Mouse (Mus musculus) gastrocnemius, adult 2 months (tissue): Measurements from ENCODE around the gene Olfr574. TPM values are rescaled to one million over a fixed set of nuclear protein-coding genes. Genes with fewer than 3 reads are reported as not detected.

ENCODE experiments used
- DNase-seq: peaks from one replicate; pipeline ENCODE4 v3.0.0; 2022
- H3K27ac ChIP-seq: fragments of 200-600 bp; 2 replicates; pipeline ENCODE4 v1.8.1; 2022; ENCODE audit warnings: mild to moderate bottlenecking
- H3K4me3 ChIP-seq: fragments of 200-600 bp; 2 replicates; pipeline ENCODE4 v1.8.1; 2022; ENCODE audit warnings: mild to moderate bottlenecking, moderate library complexity
- CTCF ChIP-seq: fragments of 200-600 bp; IDR thresholded peaks from 2 replicates; pipeline ENCODE4 v1.8.1; 2022; ENCODE audit warnings: antibody characterized with exemption, mild to moderate bottlenecking, moderate library complexity
- intact Hi-C: fragments of 180-260 bp; cut with DNase I; formaldehyde crosslinking; loops from one replicate; pipeline ENCODE4 v1.15.1; 2025
- long read RNA-seq, 2 experiments: library from polyadenylated mRNA; stranded (forward); transcript quantifications; one replicate each; pipeline ENCODE4 v2.0.0; 2021
- total RNA-seq, 2 experiments: library from RNA; stranded (reverse); gene quantifications; 2 replicates each; pipeline ENCODE4 v1.2.3; 2021

Gene Olfr574
- not detected for total RNA-seq
- long read RNA-seq, experiment 1, result 0 reads
- long read RNA-seq, experiment 2, result 0 reads

GRCm38 (mm10) chr7:102948167-102948566 is at the start of gene Olfr574:
Gene Olfr574 (plus strand): TSS chr7:102948467.
- Histone ChIP-seq H3K4me3 (no peak within 1 kb of the TSS), H3K27ac (no peak within 1 kb of the TSS)
- no peak for TF ChIP-seq CTCF
- DNase-seq, result no peak
- intact Hi-C loops, result no loop called here

- no peak overlapping the region for H3K4me3 ChIP-seq
- no peak for DNase-seq
- no peak for TF ChIP-seq CTCF
- H3K27ac ChIP-seq, result no peak overlapping the region
- intact Hi-C loops, result loop anchor here (5.0 kb wide), 2 partner anchors 248 to 403 kb away; no protein-coding TSS in a partner anchor
These were observed 33.0 kb upstream of the Olfr574 start for GRCm38 (mm10) chr7:102915261-102915660.

GRCm38 (mm10) chr7:102916405-102916804 is 31.9 kb upstream of the Olfr574 start:
- intact Hi-C loops, result loop anchor here (5.0 kb wide), 2 partner anchors 249 to 404 kb away; no protein-coding TSS in a partner anchor
- no peak for DNase-seq
- TF ChIP-seq CTCF, result no peak
- no peak overlapping the region for H3K4me3 ChIP-seq
- no peak overlapping the region for H3K27ac ChIP-seq

- intact Hi-C loops, result loop anchor here (5.0 kb wide), 2 partner anchors 250 to 405 kb away; no protein-coding TSS in a partner anchor
- H3K27ac ChIP-seq, result no peak within 1 kb of the TSS
- H3K4me3 ChIP-seq, result no peak within 1 kb of the TSS
- DNase-seq, result no peak
- no peak for TF ChIP-seq CTCF
These were observed 31.0 kb upstream of the Olfr574 start, which contains the start of gene Olfr571 for GRCm38 (mm10) chr7:102917032-102917875. Gene Olfr571 (minus strand): TSS chr7:102917536.

GRCm38 (mm10) chr7:102919632-102920031 is 28.6 kb upstream of the Olfr574 start:
- no peak for DNase-seq
- Histone ChIP-seq H3K27ac (no peak overlapping the region), H3K4me3 (no peak overlapping the region)
- intact Hi-C loops, result loop anchor here (5.0 kb wide), 2 partner anchors 252 to 407 kb away; no protein-coding TSS in a partner anchor
- peak; percentile 47 for TF ChIP-seq CTCF

- H3K27ac ChIP-seq, result no peak within 1 kb of the TSS
- no peak for DNase-seq
- intact Hi-C loops, result no loop called here
- no peak for TF ChIP-seq CTCF
- H3K4me3 ChIP-seq, result no peak within 1 kb of the TSS
These were observed 24.2 kb upstream of the Olfr574 start, which contains the start of gene Olfr572 for GRCm38 (mm10) chr7:102924109-102924508. Gene Olfr572 (plus strand): TSS chr7:102924409.

- H3K27ac ChIP-seq, result no peak overlapping the region
- no peak for TF ChIP-seq CTCF
- no peak for DNase-seq
- intact Hi-C loops, result no loop called here
- no peak overlapping the region for H3K4me3 ChIP-seq
These were observed 21.2 kb upstream of the Olfr574 start for GRCm38 (mm10) chr7:102927105-102927504.

- no peak for DNase-seq
- Histone ChIP-seq H3K4me3 (no peak within 1 kb of the TSS), H3K27ac (no peak within 1 kb of the TSS)
- intact Hi-C loops, result no loop called here
- TF ChIP-seq CTCF, result no peak
These were observed 5.8 kb upstream of the Olfr574 start, which contains the start of gene Olfr573-ps1 for GRCm38 (mm10) chr7:102942475-102942874. Gene Olfr573-ps1 (minus strand): TSS chr7:102942575.

GRCm38 (mm10) chr7:102943417-102943816 is 4.8 kb upstream of the Olfr574 start:
- no peak for TF ChIP-seq CTCF
- DNase-seq, result no peak
- H3K4me3 ChIP-seq, result no peak overlapping the region
- intact Hi-C loops, result no loop called here
- H3K27ac ChIP-seq, result no peak overlapping the region

- Histone ChIP-seq H3K4me3 (no peak overlapping the region), H3K27ac (no peak overlapping the region)
- intact Hi-C loops, result no loop called here
- DNase-seq, result no peak
- no peak for TF ChIP-seq CTCF
These were observed 2.5 kb downstream of the Olfr574 start for GRCm38 (mm10) chr7:102950732-102951131.

- H3K4me3 ChIP-seq, result no peak overlapping the region
- intact Hi-C loops, result no loop called here
- no peak overlapping the region for H3K27ac ChIP-seq
- no peak for TF ChIP-seq CTCF
- no peak for DNase-seq
These were observed 9.9 kb downstream of the Olfr574 start for GRCm38 (mm10) chr7:102958137-102958536.

- no peak for DNase-seq
- intact Hi-C loops, result no loop called here
- H3K27ac ChIP-seq, result no peak within 1 kb of the TSS
- no peak for TF ChIP-seq CTCF
- H3K4me3 ChIP-seq, result no peak within 1 kb of the TSS
These were observed 10.3 kb downstream of the Olfr574 start, which contains the start of gene Olfr575 for GRCm38 (mm10) chr7:102958593-102958992. Gene Olfr575 (minus strand): TSS chr7:102958775.

GRCm38 (mm10) chr7:102962360-102962759 is 14.1 kb downstream of the Olfr574 start, which contains the start of gene Olfr576:
Gene Olfr576 (plus strand): TSS chr7:102962660.
- no peak for TF ChIP-seq CTCF
- no peak for DNase-seq
- no peak within 1 kb of the TSS for H3K4me3 ChIP-seq
- intact Hi-C loops, result no loop called here
- no peak within 1 kb of the TSS for H3K27ac ChIP-seq
